Mouse (Mus musculus): ENCODE data around the gene Ccn5. TPM values are rescaled to one million over a fixed set of nuclear protein-coding genes. Genes with fewer than 3 reads are reported as not detected.

Ccn5 gene
- 0.20 and 0.31 TPM in 2 replicates for polyA plus RNA-seq (2015; fragmentation: Nextera tagmentation; extraction: Ambion mirVana)

DNA sequence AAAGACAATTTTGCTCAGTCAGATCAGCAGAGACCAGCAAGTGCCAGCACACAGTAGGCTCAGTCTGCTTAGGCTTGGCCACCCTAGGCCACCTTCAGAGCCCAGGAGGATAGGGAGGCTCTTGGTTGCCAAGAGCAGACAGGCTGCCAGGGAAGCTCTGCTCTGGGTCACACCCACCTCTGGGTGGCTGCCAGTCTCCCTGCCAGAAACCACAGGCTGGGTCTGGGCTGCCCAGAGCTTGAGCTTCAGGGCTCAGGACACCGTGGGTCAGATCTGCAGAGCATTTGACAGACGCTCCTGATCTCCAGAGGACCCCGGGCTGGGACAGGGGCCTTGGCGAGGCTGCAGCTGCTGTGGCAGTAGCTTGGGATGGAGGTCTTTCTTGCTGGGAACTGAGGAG, at the start of gene Ccn5:
Ccn5 (plus strand) TSS at position 255 of the 400 bp plus-strand sequence.
- no peak for ATAC-seq
- Histone ChIP-seq H3K9ac (ENCODE audit: low read depth, low read length) (no peak within 1 kb of the TSS), H3K27ac (ENCODE audit: low read depth, low read length) (no peak within 1 kb of the TSS), H3K36me3 (ENCODE audit: control insufficient read depth, insufficient read depth, low read length) (no peaks in the 10 kb centered on the region), H3K9me3 (ENCODE audit: control insufficient read depth, low read length) (no peaks in the 10 kb centered on the region), H3K27me3 (replicated peaks; ENCODE audit: control insufficient read depth, insufficient read depth, low read length) (no peaks in the 10 kb centered on the region), H3K4me2 (ENCODE audit: low read length) (no peak within 1 kb of the TSS), H3K4me1 (ENCODE audit: control insufficient read depth, insufficient read depth, low read depth, low read length) (no peaks in the 10 kb centered on the region), H3K4me3 (ENCODE audit: low read length) (no peak within 1 kb of the TSS)
- WGBS, result 62% methylated on average over 4 of the region's 4 CpGs

DNA sequence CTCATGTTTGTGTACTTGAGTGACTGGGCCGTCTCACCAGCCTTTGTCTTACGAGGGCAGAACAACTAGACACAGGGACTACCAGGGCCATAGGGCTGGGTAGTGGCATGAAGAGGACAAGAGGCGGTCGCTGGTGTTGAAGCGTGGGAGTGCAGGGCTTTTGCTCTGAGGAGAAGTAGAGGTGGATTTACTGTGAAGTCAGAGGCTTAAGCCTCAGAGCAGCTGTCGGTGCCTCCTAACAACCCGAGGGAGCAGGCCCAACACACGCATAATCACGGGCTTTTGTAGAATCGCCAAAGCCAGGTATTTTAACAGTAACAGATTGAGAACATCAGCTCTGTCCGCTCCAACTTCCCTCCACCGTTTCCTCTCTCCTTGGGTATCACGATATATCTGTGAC, 44.0 kb upstream of the Ccn5 start:
- no peak for ATAC-seq
- no peak overlapping the region for H3K4me2 ChIP-seq (ENCODE audit: low read length)
- H3K9ac ChIP-seq (ENCODE audit: low read depth, low read length), result no peak overlapping the region
- no peak overlapping the region for H3K4me3 ChIP-seq (ENCODE audit: low read length)
- no peaks in the 10 kb centered on the region for H3K9me3 ChIP-seq (ENCODE audit: control insufficient read depth, low read length)
- 14% methylated on average over 13 of the region's 13 CpGs for WGBS
- H3K27ac ChIP-seq (ENCODE audit: low read depth, low read length), result no peak overlapping the region
- no peaks in the 10 kb centered on the region for H3K4me1 ChIP-seq (ENCODE audit: control insufficient read depth, insufficient read depth, low read depth, low read length)
- no peaks in the 10 kb centered on the region for H3K36me3 ChIP-seq (ENCODE audit: control insufficient read depth, insufficient read depth, low read length)
- H3K27me3 ChIP-seq (replicated peaks; ENCODE audit: control insufficient read depth, insufficient read depth, low read length), result no peaks in the 10 kb centered on the region; the same call in 1 of the 2 replicates

DNA sequence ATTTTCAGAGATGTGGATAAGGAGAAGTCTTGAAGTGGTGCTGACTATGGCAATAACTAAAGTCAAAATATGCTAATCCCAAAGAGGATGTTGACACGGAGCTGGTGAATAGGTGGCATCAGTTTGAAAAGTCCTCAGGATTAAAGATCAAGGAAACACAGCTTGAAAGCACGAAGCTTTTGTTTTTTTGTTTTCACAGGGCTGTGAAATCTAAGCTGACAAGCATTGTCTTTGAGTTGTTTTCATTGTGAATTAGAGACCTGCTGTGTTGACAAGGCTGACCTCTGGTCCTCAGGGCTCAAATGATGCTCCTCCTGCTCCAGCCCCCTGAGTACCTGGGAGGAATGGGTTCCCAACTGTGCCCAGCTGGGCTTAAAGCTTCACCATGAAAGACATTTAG, 43.6 kb upstream of the Ccn5 start:
- Histone ChIP-seq H3K9ac (ENCODE audit: low read depth, low read length) (no peak overlapping the region), H3K36me3 (ENCODE audit: control insufficient read depth, insufficient read depth, low read length) (no peaks in the 10 kb centered on the region), H3K9me3 (ENCODE audit: control insufficient read depth, low read length) (no peaks in the 10 kb centered on the region), H3K27ac (ENCODE audit: low read depth, low read length) (no peak overlapping the region), H3K4me1 (ENCODE audit: control insufficient read depth, insufficient read depth, low read depth, low read length) (no peaks in the 10 kb centered on the region), H3K4me3 (ENCODE audit: low read length) (no peak overlapping the region), H3K27me3 (replicated peaks; ENCODE audit: control insufficient read depth, insufficient read depth, low read length) (no peaks in the 10 kb centered on the region; the same call in 1 of the 2 replicates), H3K4me2 (ENCODE audit: low read length) (no peak overlapping the region)
- WGBS, result 10% methylated on average over 2 of the region's 2 CpGs
- ATAC-seq, result no peak

DNA sequence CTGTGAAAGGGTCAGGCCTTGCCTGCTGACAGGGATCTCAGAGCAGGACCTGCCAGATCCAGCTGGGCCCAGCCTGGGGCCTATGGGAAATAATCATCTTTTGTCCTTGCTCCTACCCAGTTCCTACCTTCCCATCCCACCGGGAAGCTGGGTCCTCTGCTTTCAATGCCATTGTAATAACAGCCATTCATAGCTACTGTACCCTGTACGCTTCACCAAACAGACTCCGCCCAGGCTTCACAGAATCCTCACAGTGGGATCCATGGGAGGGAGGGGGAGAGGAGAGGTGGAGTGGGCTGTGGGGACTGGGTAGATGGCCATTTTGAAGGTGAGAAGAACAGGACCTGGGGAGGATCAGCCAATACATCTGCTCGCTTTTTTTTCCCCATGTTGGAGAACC, 41.8 kb upstream of the Ccn5 start:
- no peak overlapping the region for H3K27ac ChIP-seq (ENCODE audit: low read depth, low read length)
- no peaks in the 10 kb centered on the region for H3K9me3 ChIP-seq (ENCODE audit: control insufficient read depth, low read length)
- no peaks in the 10 kb centered on the region for H3K36me3 ChIP-seq (ENCODE audit: control insufficient read depth, insufficient read depth, low read length)
- H3K4me1 ChIP-seq (ENCODE audit: control insufficient read depth, insufficient read depth, low read depth, low read length), result no peaks in the 10 kb centered on the region
- H3K4me2 ChIP-seq (ENCODE audit: low read length), result no peak overlapping the region
- ATAC-seq, result no peak
- no peak overlapping the region for H3K9ac ChIP-seq (ENCODE audit: low read depth, low read length)
- 43% methylated on average over 4 of the region's 4 CpGs for WGBS
- H3K27me3 ChIP-seq (replicated peaks; ENCODE audit: control insufficient read depth, insufficient read depth, low read length), result no peaks in the 10 kb centered on the region; the same call in 1 of the 2 replicates
- H3K4me3 ChIP-seq (ENCODE audit: low read length), result no peak overlapping the region

DNA sequence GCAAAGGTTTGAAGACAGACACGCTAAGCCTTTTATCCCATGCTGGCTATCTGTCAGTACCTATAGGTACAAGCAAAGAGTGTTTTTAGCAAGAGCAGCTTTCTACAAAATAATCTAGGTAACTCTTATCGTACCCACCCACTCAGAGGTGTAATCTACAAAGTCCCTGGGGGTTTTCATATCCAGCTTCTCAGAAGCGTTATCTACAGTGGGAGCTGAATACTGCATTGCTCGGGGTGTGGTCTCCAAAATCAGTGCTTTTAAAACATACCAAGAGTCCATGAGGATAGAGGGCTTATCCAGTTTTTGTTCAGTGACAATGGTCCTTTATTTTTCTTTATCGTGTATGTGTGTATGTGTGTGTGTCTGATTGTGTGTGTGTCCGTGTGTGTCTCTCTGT, 37.3 kb upstream of the Ccn5 start:
- WGBS, result 87% methylated on average over 6 of the region's 6 CpGs
- H3K9me3 ChIP-seq (ENCODE audit: control insufficient read depth, low read length), result no peaks in the 10 kb centered on the region
- H3K4me1 ChIP-seq (ENCODE audit: control insufficient read depth, insufficient read depth, low read depth, low read length), result no peaks in the 10 kb centered on the region
- H3K27me3 ChIP-seq (replicated peaks; ENCODE audit: control insufficient read depth, insufficient read depth, low read length), result no peaks in the 10 kb centered on the region
- no peak overlapping the region for H3K9ac ChIP-seq (ENCODE audit: low read depth, low read length)
- H3K36me3 ChIP-seq (ENCODE audit: control insufficient read depth, insufficient read depth, low read length), result no peaks in the 10 kb centered on the region
- H3K4me2 ChIP-seq (ENCODE audit: low read length), result no peak overlapping the region
- ATAC-seq, result no peak
- H3K4me3 ChIP-seq (ENCODE audit: low read length), result no peak overlapping the region
- H3K27ac ChIP-seq (ENCODE audit: low read depth, low read length), result no peak overlapping the region

DNA sequence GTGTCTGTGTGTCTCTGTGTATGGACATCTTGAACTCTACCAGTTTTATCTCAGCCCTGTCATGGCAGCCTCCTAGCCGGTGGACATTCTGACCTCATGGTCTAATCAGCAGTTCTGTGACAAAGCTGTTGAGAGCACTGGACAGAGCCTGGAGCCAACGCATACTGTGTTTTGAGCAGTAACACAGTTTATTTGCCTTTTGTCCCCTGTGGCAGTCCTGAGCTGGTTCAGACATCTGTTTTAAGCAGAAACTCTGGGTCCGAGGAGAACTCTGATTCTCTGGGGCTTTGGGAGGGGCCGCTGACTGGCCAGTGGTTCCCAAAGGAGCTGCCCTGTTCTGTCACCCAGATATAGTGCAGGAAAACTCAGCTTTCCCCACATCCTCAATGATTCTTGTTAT, 36.8 kb upstream of the Ccn5 start:
- no peak for ATAC-seq

DNA sequence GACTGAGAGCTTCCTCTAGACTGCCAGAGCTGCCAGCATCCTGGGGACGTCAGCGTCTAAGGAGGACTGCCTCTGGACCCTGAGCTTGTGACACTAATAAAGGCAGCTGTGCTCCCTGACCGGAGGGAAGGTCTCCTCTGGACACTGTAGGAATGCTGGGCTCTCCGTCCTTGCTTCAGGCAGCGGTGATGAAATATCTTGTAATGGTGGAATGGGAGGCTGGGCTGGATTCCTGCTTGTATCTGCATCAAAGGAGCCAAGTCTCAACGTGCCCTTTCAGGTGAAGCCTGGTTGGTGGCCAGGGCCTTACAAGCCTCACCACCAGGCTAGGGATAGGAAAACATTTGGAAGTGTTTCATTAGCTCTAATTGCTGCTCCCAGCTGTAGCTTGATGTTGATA, 33.6 kb upstream of the Ccn5 start:
- WGBS, result 84% methylated on average over 6 of the region's 6 CpGs
- Histone ChIP-seq H3K27me3 (replicated peaks; ENCODE audit: control insufficient read depth, insufficient read depth, low read length) (no peaks in the 10 kb centered on the region), H3K4me2 (ENCODE audit: low read length) (no peak overlapping the region), H3K36me3 (ENCODE audit: control insufficient read depth, insufficient read depth, low read length) (no peaks in the 10 kb centered on the region), H3K4me1 (ENCODE audit: control insufficient read depth, insufficient read depth, low read depth, low read length) (no peaks in the 10 kb centered on the region), H3K4me3 (ENCODE audit: low read length) (no peak overlapping the region), H3K27ac (ENCODE audit: low read depth, low read length) (no peak overlapping the region), H3K9ac (ENCODE audit: low read depth, low read length) (no peak overlapping the region), H3K9me3 (ENCODE audit: control insufficient read depth, low read length) (no peaks in the 10 kb centered on the region)
- no peak for ATAC-seq

More for the DNA sequence above, 36.8 kb upstream of the Ccn5 start:
- Histone ChIP-seq H3K27me3 (replicated peaks; ENCODE audit: control insufficient read depth, insufficient read depth, low read length) (no peaks in the 10 kb centered on the region), H3K4me1 (ENCODE audit: control insufficient read depth, insufficient read depth, low read depth, low read length) (no peaks in the 10 kb centered on the region), H3K36me3 (ENCODE audit: control insufficient read depth, insufficient read depth, low read length) (no peaks in the 10 kb centered on the region), H3K9ac (ENCODE audit: low read depth, low read length) (no peak overlapping the region), H3K4me3 (ENCODE audit: low read length) (no peak overlapping the region), H3K9me3 (ENCODE audit: control insufficient read depth, low read length) (no peaks in the 10 kb centered on the region), H3K27ac (ENCODE audit: low read depth, low read length) (no peak overlapping the region), H3K4me2 (ENCODE audit: low read length) (no peak overlapping the region)
- 76% methylated on average over 4 of the region's 4 CpGs for WGBS

DNA sequence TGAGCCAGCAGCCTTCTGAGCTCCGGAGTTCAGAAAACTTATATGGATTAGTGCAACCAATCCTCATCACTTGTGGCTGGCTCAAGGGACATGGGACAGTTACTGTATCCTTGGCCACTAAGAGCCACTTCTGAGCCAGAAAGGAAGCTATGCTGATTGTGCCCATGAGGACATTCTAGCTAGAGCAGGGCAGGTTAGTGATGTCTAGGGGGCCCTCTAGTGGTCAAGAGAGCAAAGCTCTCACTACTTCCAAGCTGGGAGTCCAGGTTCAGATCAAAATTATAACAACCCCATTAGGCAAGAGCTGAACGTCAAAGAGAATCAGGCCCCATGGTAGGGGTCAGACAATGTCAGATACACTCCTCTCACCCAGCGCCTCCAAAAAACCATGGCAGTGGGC, 33.0 kb upstream of the Ccn5 start:
- no peak overlapping the region for H3K9ac ChIP-seq (ENCODE audit: low read depth, low read length)
- H3K36me3 ChIP-seq (ENCODE audit: control insufficient read depth, insufficient read depth, low read length), result no peaks in the 10 kb centered on the region
- no peak overlapping the region for H3K4me3 ChIP-seq (ENCODE audit: low read length)
- no peak overlapping the region for H3K27ac ChIP-seq (ENCODE audit: low read depth, low read length)
- H3K27me3 ChIP-seq (replicated peaks; ENCODE audit: control insufficient read depth, insufficient read depth, low read length), result no peaks in the 10 kb centered on the region
- no peak overlapping the region for H3K4me2 ChIP-seq (ENCODE audit: low read length)
- 55% methylated on average over 3 of the region's 3 CpGs for WGBS
- ATAC-seq, result no peak
- no peaks in the 10 kb centered on the region for H3K9me3 ChIP-seq (ENCODE audit: control insufficient read depth, low read length)
- H3K4me1 ChIP-seq (ENCODE audit: control insufficient read depth, insufficient read depth, low read depth, low read length), result no peaks in the 10 kb centered on the region

DNA sequence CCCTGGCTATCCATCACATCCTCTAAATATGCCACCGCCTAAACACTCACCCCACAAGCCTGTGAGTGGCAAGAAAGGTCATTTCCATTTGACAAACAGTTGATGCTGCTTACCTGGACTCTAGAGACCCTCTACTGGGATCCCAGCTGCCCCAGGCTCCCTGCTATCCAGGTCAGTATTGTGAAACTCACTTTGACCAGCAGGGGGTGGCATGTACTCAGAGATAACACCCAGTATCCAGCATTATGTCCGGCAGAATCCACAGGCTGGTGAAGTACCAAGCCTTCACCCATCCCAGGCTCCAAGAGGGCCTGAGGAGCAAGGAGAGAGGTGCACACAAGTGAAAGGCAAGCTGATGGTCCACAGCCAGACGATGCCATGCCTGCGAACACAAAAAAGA, 32.2 kb upstream of the Ccn5 start:
- Histone ChIP-seq H3K9me3 (ENCODE audit: control insufficient read depth, low read length) (no peaks in the 10 kb centered on the region), H3K9ac (ENCODE audit: low read depth, low read length) (no peak overlapping the region), H3K4me1 (ENCODE audit: control insufficient read depth, insufficient read depth, low read depth, low read length) (no peaks in the 10 kb centered on the region), H3K36me3 (ENCODE audit: control insufficient read depth, insufficient read depth, low read length) (no peaks in the 10 kb centered on the region), H3K4me2 (ENCODE audit: low read length) (no peak overlapping the region), H3K27ac (ENCODE audit: low read depth, low read length) (no peak overlapping the region), H3K4me3 (ENCODE audit: low read length) (no peak overlapping the region), H3K27me3 (replicated peaks; ENCODE audit: control insufficient read depth, insufficient read depth, low read length) (no peaks in the 10 kb centered on the region)
- WGBS, result 78% methylated on average over 4 of the region's 4 CpGs
- ATAC-seq, result no peak

DNA sequence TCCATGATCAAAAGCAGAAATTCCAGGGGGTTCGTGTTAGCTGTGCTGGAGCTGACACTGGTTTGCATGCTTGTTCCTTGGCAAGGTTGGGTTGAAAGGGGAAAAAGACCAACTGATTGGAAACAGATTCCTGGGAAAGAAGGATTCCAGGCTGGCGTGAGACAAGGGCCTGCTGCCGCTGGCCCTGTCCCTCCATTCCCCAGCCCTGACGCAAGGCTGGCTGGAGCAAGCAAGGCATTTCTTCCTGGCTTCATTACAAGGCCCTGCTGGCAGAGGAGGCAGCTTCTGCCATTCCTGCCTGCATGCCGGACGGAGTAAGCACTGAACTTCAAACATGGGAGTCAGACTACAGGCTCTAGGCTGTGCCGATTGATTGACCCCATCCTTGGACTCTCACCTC, 22.2 kb upstream of the Ccn5 start:
- no peak overlapping the region for H3K4me2 ChIP-seq (ENCODE audit: low read length)
- H3K4me3 ChIP-seq (ENCODE audit: low read length), result no peak overlapping the region
- H3K27ac ChIP-seq (ENCODE audit: low read depth, low read length), result no peak overlapping the region
- WGBS, result 69% methylated on average over 7 of the region's 7 CpGs
- ATAC-seq, result no peak
- no peaks in the 10 kb centered on the region for H3K36me3 ChIP-seq (ENCODE audit: control insufficient read depth, insufficient read depth, low read length)
- no peaks in the 10 kb centered on the region for H3K9me3 ChIP-seq (ENCODE audit: control insufficient read depth, low read length)
- H3K27me3 ChIP-seq (replicated peaks; ENCODE audit: control insufficient read depth, insufficient read depth, low read length), result no peaks in the 10 kb centered on the region
- no peaks in the 10 kb centered on the region for H3K4me1 ChIP-seq (ENCODE audit: control insufficient read depth, insufficient read depth, low read depth, low read length)
- no peak overlapping the region for H3K9ac ChIP-seq (ENCODE audit: low read depth, low read length)
